Mouse (Mus musculus) forebrain, embryonic 11.5 days (tissue): ENCODE measurements around the gene Tmod3. TPM values are rescaled to one million over a fixed set of nuclear protein-coding genes. Genes with fewer than 3 reads are reported as not detected.

ENCODE experiments used
- ATAC-seq: fragments of 200-750 bp; cut with Nextera tagmentation; replicated peaks from 2 replicates; pipeline ENCODE4 v1.8.0; 2017; ENCODE audit warnings: moderate TSS enrichment; ENCODE audit not compliant: low FRiP score
- DNase-seq: peaks from one replicate; pipeline ENCODE4 v3.0.0-alpha.2; 2017; ENCODE audit warnings: low spot score
- H3K27ac ChIP-seq: fragments of 300-500 bp; sonication (generic); 2 replicates; pipeline ENCODE4 v1.5.1; 2014; ENCODE audit warnings: low read depth, low read length
- H3K27me3 ChIP-seq: fragments of 300-500 bp; sonication (generic); 2 replicates; pipeline ENCODE4 v1.6.1; 2014; ENCODE audit warnings: mild to moderate bottlenecking, low read length, mixed read lengths; ENCODE audit not compliant: control insufficient read depth, insufficient read depth
- H3K36me3 ChIP-seq: fragments of 300-500 bp; sonication (generic); 2 replicates; pipeline ENCODE4 v1.6.1; 2014; ENCODE audit warnings: mild to moderate bottlenecking, low read length, moderate library complexity, mixed read lengths; ENCODE audit not compliant: control insufficient read depth, insufficient read depth
- H3K4me1 ChIP-seq: fragments of 300-500 bp; sonication (generic); replicated peaks from 2 replicates; pipeline ENCODE4 v1.6.1; 2014; ENCODE audit warnings: low read length, mixed read lengths; ENCODE audit not compliant: control insufficient read depth, insufficient read depth
- H3K4me2 ChIP-seq: fragments of 300-500 bp; sonication (generic); 2 replicates; pipeline ENCODE4 v1.6.1; 2014; ENCODE audit warnings: low read depth, mild to moderate bottlenecking, low read length, moderate library complexity, mixed read lengths; ENCODE audit not compliant: severe bottlenecking
- H3K4me3 ChIP-seq: fragments of 300-500 bp; sonication (generic); 2 replicates; pipeline ENCODE4 v1.5.1; 2014; ENCODE audit warnings: low read depth, low read length
- H3K9ac ChIP-seq: fragments of 300-500 bp; sonication (generic); 2 replicates; pipeline ENCODE4 v1.6.1; 2014; ENCODE audit warnings: low read length
- H3K9me3 ChIP-seq: fragments of 300-500 bp; sonication (generic); 2 replicates; pipeline ENCODE4 v1.6.1; 2016; ENCODE audit warnings: low read length, mixed read lengths; ENCODE audit not compliant: control insufficient read depth
- WGBS: fragments of 180-500 bp; shearing (Covaris S2); extraction: QIAGEN DNeasy Blood & Tissue Kit; methylation state at CpG from one replicate; pipeline ENCODE4 v1.1.7; 2014; 5-methylcytosine and 5-hydroxymethylcytosine counted together
- polyA plus RNA-seq: library from polyadenylated mRNA; unstranded; fragments of >200 nt; fragmentation: Nextera tagmentation; extraction: Ambion mirVana; gene quantifications from 2 replicates; pipeline ENCODE4 v1.2.1, GENCODE M21; 2014

Gene Tmod3
- polyA plus RNA-seq, 1 experiment from 2014 or later: 101 TPM

GRCm38 (mm10) chr9:75589850-75590790 is 30.7 kb upstream of the Tmod3 start:
- ATAC-seq: no peak
- H3K4me1 ChIP-seq: no peaks in the 10 kb centered on the region
- H3K27me3 ChIP-seq: no peaks in the 10 kb centered on the region
- H3K9me3 ChIP-seq: no peaks in the 10 kb centered on the region
- no peak overlapping the region for H3K9ac ChIP-seq
- no peak overlapping the region for H3K4me3 ChIP-seq
- H3K36me3 ChIP-seq: peaks cover 4% of the 10 kb centered on the region; the same call in 1 of the 2 replicates
- DNase-seq: no peak
- H3K4me2 ChIP-seq: no peak overlapping the region
- 82% methylated on average over 15 of the region's 15 CpGs for WGBS
- no peak overlapping the region for H3K27ac ChIP-seq

- ATAC-seq: no peak
- WGBS: 52% methylated on average over 7 of the region's 7 CpGs
- Histone ChIP-seq H3K4me3 (no peak overlapping the region), H3K9ac (no peak overlapping the region), H3K27me3 (no peaks in the 10 kb centered on the region), H3K27ac (no peak overlapping the region), H3K4me1 (no peaks in the 10 kb centered on the region), H3K4me2 (no peak overlapping the region), H3K9me3 (no peaks in the 10 kb centered on the region), H3K36me3 (no peaks in the 10 kb centered on the region)
- DNase-seq: no peak
Measured at GRCm38 (mm10) chr9:75581694-75582350, 22.4 kb upstream of the Tmod3 start.

GRCm38 (mm10) chr9:75579321-75579720 is 19.9 kb upstream of the Tmod3 start:
- Histone ChIP-seq H3K4me1 (no peaks in the 10 kb centered on the region), H3K4me3 (no peak overlapping the region), H3K36me3 (no peaks in the 10 kb centered on the region), H3K27ac (no peak overlapping the region), H3K4me2 (no peak overlapping the region), H3K9ac (no peak overlapping the region), H3K27me3 (no peaks in the 10 kb centered on the region), H3K9me3 (no peaks in the 10 kb centered on the region)
- DNase-seq: no peak
- 93% methylated on average over 6 of the region's 6 CpGs for WGBS
- ATAC-seq: no peak

GRCm38 (mm10) chr9:75571036-75571942 is 11.8 kb upstream of the Tmod3 start:
- Histone ChIP-seq H3K9ac (no peak overlapping the region), H3K4me1 (no peaks in the 10 kb centered on the region), H3K36me3 (no peaks in the 10 kb centered on the region), H3K27ac (no peak overlapping the region), H3K27me3 (no peaks in the 10 kb centered on the region), H3K4me2 (no peak overlapping the region), H3K9me3 (no peaks in the 10 kb centered on the region), H3K4me3 (no peak overlapping the region)
- DNase-seq: no peak
- no peak for ATAC-seq
- WGBS: 93% methylated on average over 5 of the region's 5 CpGs

GRCm38 (mm10) chr9:75568399-75568798 is 8.9 kb upstream of the Tmod3 start:
- Histone ChIP-seq H3K4me2 (no peak overlapping the region), H3K4me3 (no peak overlapping the region), H3K27ac (no peak overlapping the region), H3K4me1 (no peaks in the 10 kb centered on the region), H3K27me3 (no peaks in the 10 kb centered on the region), H3K36me3 (no peaks in the 10 kb centered on the region), H3K9ac (no peak overlapping the region), H3K9me3 (no peaks in the 10 kb centered on the region)
- no peak for DNase-seq
- WGBS: 97% methylated on average over 6 of the region's 6 CpGs
- no peak for ATAC-seq

- Histone ChIP-seq H3K4me3 (no peak overlapping the region), H3K4me2 (no peak overlapping the region), H3K9me3 (no peaks in the 10 kb centered on the region), H3K27me3 (no peaks in the 10 kb centered on the region), H3K36me3 (no peaks in the 10 kb centered on the region), H3K9ac (no peak overlapping the region), H3K4me1 (no peaks in the 10 kb centered on the region), H3K27ac (no peak overlapping the region)
- DNase-seq (no peak), ATAC-seq (no peak)
- 90% methylated on average over 6 of the region's 6 CpGs for WGBS
Measured at GRCm38 (mm10) chr9:75564892-75565291, 5.4 kb upstream of the Tmod3 start.

- no peak for DNase-seq
- 84% methylated on average over 6 of the region's 6 CpGs for WGBS
- Histone ChIP-seq H3K4me3 (no peak overlapping the region), H3K27me3 (no peaks in the 10 kb centered on the region), H3K4me2 (no peak overlapping the region), H3K27ac (no peak overlapping the region), H3K9ac (no peak overlapping the region), H3K4me1 (no peaks in the 10 kb centered on the region), H3K9me3 (no peaks in the 10 kb centered on the region), H3K36me3 (no peaks in the 10 kb centered on the region)
- no peak for ATAC-seq
Measured at GRCm38 (mm10) chr9:75563622-75564021, 4.2 kb upstream of the Tmod3 start.

- Histone ChIP-seq H3K4me3 (no peak overlapping the region), H3K9ac (no peak overlapping the region), H3K4me1 (no peaks in the 10 kb centered on the region), H3K27ac (no peak overlapping the region), H3K4me2 (no peak overlapping the region), H3K27me3 (no peaks in the 10 kb centered on the region), H3K36me3 (no peaks in the 10 kb centered on the region), H3K9me3 (no peaks in the 10 kb centered on the region)
- ATAC-seq (no peak), DNase-seq (no peak)
- WGBS: 63% methylated on average over 2 of the region's 2 CpGs
Measured at GRCm38 (mm10) chr9:75563176-75563575, 3.7 kb upstream of the Tmod3 start.
